Mouse (Mus musculus): Measurements from ENCODE around the gene Tmem132c. TPM values are rescaled to one million over a fixed set of nuclear protein-coding genes. Genes with fewer than 3 reads are reported as not detected.

Gene Tmem132c
- polyA plus RNA-seq, 1 experiment from 2014 or later = 22.3 TPM

GRCm38 (mm10) chr5:127496895-127497294 lies 255.3 kb downstream of the Tmem132c start:
- no peak overlapping the region for H3K4me3 ChIP-seq (ENCODE audit: low read depth, low read length)
- ATAC-seq (ENCODE audit: low read depth) = no peak
- no peaks in the 10 kb centered on the region; the same call in 1 of the 2 replicates for H3K4me1 ChIP-seq (ENCODE audit: control insufficient read depth, insufficient read depth, low read length)
- WGBS = 34% methylated on average over 7 of the region's 7 CpGs
- H3K27me3 ChIP-seq (replicated peaks; ENCODE audit: control insufficient read depth, insufficient read depth, low read length) = no peaks in the 10 kb centered on the region
- no peaks in the 10 kb centered on the region for H3K9me3 ChIP-seq (ENCODE audit: control insufficient read depth, low read length)
- DNase-seq (ENCODE audit: low spot score) = peak; percentile 66
- H3K36me3 ChIP-seq (ENCODE audit: control insufficient read depth, insufficient read depth, low read length) = no peaks in the 10 kb centered on the region
- no peak overlapping the region for H3K27ac ChIP-seq (replicated peaks; ENCODE audit: low read depth, low read length)
- no peak overlapping the region for H3K9ac ChIP-seq (ENCODE audit: low read depth, low read length)
- H3K4me2 ChIP-seq (ENCODE audit: low read depth, low read length) = no peak overlapping the region

GRCm38 (mm10) chr5:127499151-127499827 lies 257.7 kb downstream of the Tmem132c start:
- H3K9ac ChIP-seq (ENCODE audit: low read depth, low read length) = no peak overlapping the region
- no peaks in the 10 kb centered on the region for H3K9me3 ChIP-seq (ENCODE audit: control insufficient read depth, low read length)
- H3K4me3 ChIP-seq (ENCODE audit: low read depth, low read length) = no peak overlapping the region
- WGBS = 56% methylated on average over 12 of the region's 12 CpGs
- ATAC-seq (ENCODE audit: low read depth) (no peak), DNase-seq (ENCODE audit: low spot score) (no peak)
- H3K36me3 ChIP-seq (ENCODE audit: control insufficient read depth, insufficient read depth, low read length) = no peaks in the 10 kb centered on the region
- H3K27me3 ChIP-seq (replicated peaks; ENCODE audit: control insufficient read depth, insufficient read depth, low read length) = no peaks in the 10 kb centered on the region
- H3K4me2 ChIP-seq (ENCODE audit: low read depth, low read length) = no peak overlapping the region
- H3K4me1 ChIP-seq (ENCODE audit: control insufficient read depth, insufficient read depth, low read length) = no peaks in the 10 kb centered on the region
- H3K27ac ChIP-seq (replicated peaks; ENCODE audit: low read depth, low read length) = no peak overlapping the region

GRCm38 (mm10) chr5:127502838-127503237 lies 261.2 kb downstream of the Tmem132c start:
- Histone ChIP-seq H3K36me3 (ENCODE audit: control insufficient read depth, insufficient read depth, low read length) (no peaks in the 10 kb centered on the region), H3K4me1 (ENCODE audit: control insufficient read depth, insufficient read depth, low read length) (no peaks in the 10 kb centered on the region), H3K4me3 (ENCODE audit: low read depth, low read length) (no peak overlapping the region), H3K9me3 (ENCODE audit: control insufficient read depth, low read length) (no peaks in the 10 kb centered on the region), H3K4me2 (ENCODE audit: low read depth, low read length) (no peak overlapping the region), H3K9ac (ENCODE audit: low read depth, low read length) (no peak overlapping the region), H3K27ac (replicated peaks; ENCODE audit: low read depth, low read length) (no peak overlapping the region), H3K27me3 (replicated peaks; ENCODE audit: control insufficient read depth, insufficient read depth, low read length) (no peaks in the 10 kb centered on the region)
- ATAC-seq (ENCODE audit: low read depth) (no peak), DNase-seq (ENCODE audit: low spot score) (no peak)
- 30% methylated on average over 7 of the region's 7 CpGs for WGBS

GRCm38 (mm10) chr5:127505697-127506096 lies 264.1 kb downstream of the Tmem132c start:
- WGBS = 74% methylated on average over 6 of the region's 6 CpGs
- DNase-seq (ENCODE audit: low spot score) (no peak), ATAC-seq (ENCODE audit: low read depth) (no peak)
- no peaks in the 10 kb centered on the region for H3K9me3 ChIP-seq (ENCODE audit: control insufficient read depth, low read length)
- no peaks in the 10 kb centered on the region for H3K36me3 ChIP-seq (ENCODE audit: control insufficient read depth, insufficient read depth, low read length)
- H3K9ac ChIP-seq (ENCODE audit: low read depth, low read length) = no peak overlapping the region
- no peak overlapping the region for H3K4me3 ChIP-seq (ENCODE audit: low read depth, low read length)
- H3K4me2 ChIP-seq (ENCODE audit: low read depth, low read length) = no peak overlapping the region
- no peaks in the 10 kb centered on the region for H3K4me1 ChIP-seq (ENCODE audit: control insufficient read depth, insufficient read depth, low read length)
- no peaks in the 10 kb centered on the region for H3K27me3 ChIP-seq (replicated peaks; ENCODE audit: control insufficient read depth, insufficient read depth, low read length)
- no peak overlapping the region for H3K27ac ChIP-seq (replicated peaks; ENCODE audit: low read depth, low read length)

DNA sequence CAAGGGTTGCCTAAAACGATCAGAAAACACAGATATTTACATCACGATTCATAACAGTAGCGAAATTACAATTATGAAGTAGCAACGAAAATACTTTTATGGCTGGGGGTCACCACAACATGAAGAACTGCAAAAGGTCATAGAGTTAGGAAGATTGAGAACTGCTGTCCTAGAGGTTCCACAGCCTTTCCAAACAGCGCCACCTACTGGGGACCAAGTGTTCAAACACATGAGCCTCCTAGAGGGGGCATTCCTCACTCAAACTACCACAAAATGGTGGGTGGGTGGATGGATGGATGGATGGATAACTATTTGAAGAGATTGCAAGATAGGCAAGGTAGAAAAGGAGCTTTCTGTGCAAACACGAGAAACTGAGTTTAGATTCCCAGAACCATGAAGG lies 270.0 kb downstream of the Tmem132c start:
- no peak overlapping the region for H3K9ac ChIP-seq (ENCODE audit: low read depth, low read length)
- H3K9me3 ChIP-seq (ENCODE audit: control insufficient read depth, low read length) = no peaks in the 10 kb centered on the region
- H3K4me3 ChIP-seq (ENCODE audit: low read depth, low read length) = no peak overlapping the region
- 84% methylated on average over 6 of the region's 6 CpGs for WGBS
- DNase-seq (ENCODE audit: low spot score) (no peak), ATAC-seq (ENCODE audit: low read depth) (no peak)
- no peaks in the 10 kb centered on the region for H3K36me3 ChIP-seq (ENCODE audit: control insufficient read depth, insufficient read depth, low read length)
- H3K27ac ChIP-seq (replicated peaks; ENCODE audit: low read depth, low read length) = no peak overlapping the region
- H3K27me3 ChIP-seq (replicated peaks; ENCODE audit: control insufficient read depth, insufficient read depth, low read length) = no peaks in the 10 kb centered on the region
- no peak overlapping the region for H3K4me2 ChIP-seq (ENCODE audit: low read depth, low read length)
- H3K4me1 ChIP-seq (ENCODE audit: control insufficient read depth, insufficient read depth, low read length) = no peaks in the 10 kb centered on the region

GRCm38 (mm10) chr5:127515960-127516359 lies 274.4 kb downstream of the Tmem132c start:
- ATAC-seq (ENCODE audit: low read depth) (peak; percentile 57; the same call in 1 of the 2 replicates), DNase-seq (ENCODE audit: low spot score) (peak; percentile 80)
- no peaks in the 10 kb centered on the region for H3K36me3 ChIP-seq (ENCODE audit: control insufficient read depth, insufficient read depth, low read length)
- no peak overlapping the region for H3K4me3 ChIP-seq (ENCODE audit: low read depth, low read length)
- H3K4me2 ChIP-seq (ENCODE audit: low read depth, low read length) = no peak overlapping the region
- H3K27ac ChIP-seq (replicated peaks; ENCODE audit: low read depth, low read length) = no peak overlapping the region
- H3K9me3 ChIP-seq (ENCODE audit: control insufficient read depth, low read length) = no peaks in the 10 kb centered on the region
- no peaks in the 10 kb centered on the region for H3K4me1 ChIP-seq (ENCODE audit: control insufficient read depth, insufficient read depth, low read length)
- WGBS = 70% methylated on average over 9 of the region's 9 CpGs
- H3K9ac ChIP-seq (ENCODE audit: low read depth, low read length) = no peak overlapping the region
- no peaks in the 10 kb centered on the region for H3K27me3 ChIP-seq (replicated peaks; ENCODE audit: control insufficient read depth, insufficient read depth, low read length)

DNA sequence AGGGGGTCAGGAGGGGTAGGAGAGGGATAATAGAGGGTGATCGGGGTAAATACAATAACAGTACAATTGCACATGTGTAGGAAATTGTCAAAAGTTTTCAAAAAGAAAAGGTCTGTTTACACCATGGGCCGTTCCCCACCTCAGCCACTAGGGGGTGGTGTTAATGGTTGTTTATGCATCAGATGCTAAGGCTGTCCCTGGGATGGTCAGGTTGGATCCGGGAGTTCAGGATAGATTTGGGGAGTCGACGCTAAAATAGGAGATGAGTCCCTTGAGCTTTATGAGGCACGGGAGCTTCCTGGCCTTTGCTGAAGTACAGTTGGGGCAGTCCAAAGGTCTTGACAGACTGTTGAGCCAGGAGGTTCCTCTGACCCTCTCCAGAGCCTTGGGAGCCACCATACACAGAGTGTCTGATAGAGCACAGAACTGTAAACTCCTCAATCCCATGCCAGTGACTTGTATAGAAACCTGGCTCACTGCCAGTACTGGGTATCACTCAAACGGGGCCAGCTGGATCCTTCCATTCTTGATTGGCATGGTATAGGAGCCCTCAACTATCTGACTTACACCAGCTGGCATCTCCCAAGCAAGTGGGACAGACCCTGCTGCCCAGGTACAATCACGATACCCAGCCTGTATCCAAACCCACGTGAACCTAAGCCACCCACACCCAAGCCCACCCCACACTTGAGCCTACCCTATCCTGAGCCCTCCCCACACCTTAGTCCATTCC lies 281.3 kb downstream of the Tmem132c start:
- 58% methylated on average over 9 of the region's 9 CpGs for WGBS
- H3K27me3 ChIP-seq (replicated peaks; ENCODE audit: control insufficient read depth, insufficient read depth, low read length) = no peaks in the 10 kb centered on the region
- no peaks in the 10 kb centered on the region for H3K9me3 ChIP-seq (ENCODE audit: control insufficient read depth, low read length)
- ATAC-seq (ENCODE audit: low read depth) (no peak), DNase-seq (ENCODE audit: low spot score) (no peak)
- no peak overlapping the region for H3K4me2 ChIP-seq (ENCODE audit: low read depth, low read length)
- H3K27ac ChIP-seq (replicated peaks; ENCODE audit: low read depth, low read length) = no peak overlapping the region
- H3K9ac ChIP-seq (ENCODE audit: low read depth, low read length) = no peak overlapping the region
- H3K36me3 ChIP-seq (ENCODE audit: control insufficient read depth, insufficient read depth, low read length) = no peaks in the 10 kb centered on the region
- no peak overlapping the region for H3K4me3 ChIP-seq (ENCODE audit: low read depth, low read length)
- no peaks in the 10 kb centered on the region for H3K4me1 ChIP-seq (ENCODE audit: control insufficient read depth, insufficient read depth, low read length)

- no peaks in the 10 kb centered on the region for H3K4me1 ChIP-seq (ENCODE audit: control insufficient read depth, insufficient read depth, low read length)
- H3K9me3 ChIP-seq (ENCODE audit: control insufficient read depth, low read length) = no peaks in the 10 kb centered on the region
- DNase-seq (ENCODE audit: low spot score) (no peak), ATAC-seq (ENCODE audit: low read depth) (no peak)
- no peak overlapping the region for H3K9ac ChIP-seq (ENCODE audit: low read depth, low read length)
- no peaks in the 10 kb centered on the region for H3K36me3 ChIP-seq (ENCODE audit: control insufficient read depth, insufficient read depth, low read length)
- no peak overlapping the region for H3K27ac ChIP-seq (replicated peaks; ENCODE audit: low read depth, low read length)
- H3K4me2 ChIP-seq (ENCODE audit: low read depth, low read length) = no peak overlapping the region
- H3K4me3 ChIP-seq (ENCODE audit: low read depth, low read length) = no peak overlapping the region
- 79% methylated on average over 10 of the region's 10 CpGs for WGBS
- no peaks in the 10 kb centered on the region for H3K27me3 ChIP-seq (replicated peaks; ENCODE audit: control insufficient read depth, insufficient read depth, low read length)
Observed at GRCm38 (mm10) chr5:127527344-127527974, 285.9 kb downstream of the Tmem132c start.

Measured in embryonic facial prominence, embryonic 14.5 days (tissue).